Mouse (Mus musculus): ENCODE data around the gene Cnksr1. TPM values are rescaled to one million over a fixed set of nuclear protein-coding genes. Genes with fewer than 3 reads are reported as not detected.
"Not testable (repeated sequence)": the region's sequence is repeated elsewhere in the genome, so short reads cannot be mapped to it uniquely, and the experiment has no call there.

Cnksr1 gene
- under 1 TPM; 0.45 to 0.51 TPM for total RNA-seq (2021)
- long read RNA-seq, experiment 1, result 0 reads
- long read RNA-seq, experiment 2, result 0 reads

DNA sequence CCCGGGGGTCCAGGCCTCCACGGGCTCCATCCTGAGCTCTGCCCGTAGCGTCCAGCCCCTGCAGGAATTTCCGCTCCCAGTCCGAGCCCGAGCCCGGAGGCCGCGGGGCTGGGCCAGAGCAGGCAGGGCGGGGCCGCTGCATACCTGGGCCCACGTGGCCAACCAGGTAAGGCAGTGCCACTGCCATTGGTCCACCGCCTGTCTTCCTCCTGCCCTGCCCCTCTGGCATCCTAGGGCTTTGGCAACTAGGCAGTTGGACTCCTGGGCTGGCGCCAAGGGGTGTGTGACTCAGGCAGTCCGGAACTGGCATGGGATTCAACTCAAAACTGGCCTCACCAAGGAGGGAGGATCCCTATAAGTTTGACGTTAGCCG is at the start of gene Cnksr1:
Gene Cnksr1 (minus strand): TSS at position 121 of the 373 bp plus-strand sequence.
- peak; percentile 92 for DNase-seq

DNA sequence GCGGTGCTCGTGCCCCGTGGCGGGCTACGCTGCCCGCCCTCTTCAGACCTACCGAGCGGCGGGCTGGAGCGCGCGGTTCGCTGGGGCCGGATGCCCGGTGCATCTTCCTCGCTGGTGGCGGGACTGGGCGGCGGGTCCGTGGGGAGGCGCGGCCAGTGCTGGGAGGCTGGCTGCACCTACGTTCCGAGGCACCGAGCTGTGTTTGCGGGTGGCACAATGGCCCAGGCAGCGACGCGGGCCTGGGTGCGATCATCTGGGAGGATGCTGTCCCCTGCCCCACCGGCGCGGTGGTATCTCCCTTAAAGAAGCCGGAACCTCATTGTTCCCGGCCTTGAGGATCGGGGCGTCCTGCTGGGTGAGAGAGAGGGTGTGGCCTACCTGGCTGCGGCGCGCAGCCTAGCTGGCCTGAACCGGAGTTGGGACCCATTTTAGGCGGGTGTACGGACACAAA is 49.4 kb upstream of the Cnksr1 start, which contains the start of gene Pdik1l:
Gene Pdik1l (minus strand): TSS at position 321 of the 451 bp plus-strand sequence.
- peak; percentile 82 for DNase-seq

DNA sequence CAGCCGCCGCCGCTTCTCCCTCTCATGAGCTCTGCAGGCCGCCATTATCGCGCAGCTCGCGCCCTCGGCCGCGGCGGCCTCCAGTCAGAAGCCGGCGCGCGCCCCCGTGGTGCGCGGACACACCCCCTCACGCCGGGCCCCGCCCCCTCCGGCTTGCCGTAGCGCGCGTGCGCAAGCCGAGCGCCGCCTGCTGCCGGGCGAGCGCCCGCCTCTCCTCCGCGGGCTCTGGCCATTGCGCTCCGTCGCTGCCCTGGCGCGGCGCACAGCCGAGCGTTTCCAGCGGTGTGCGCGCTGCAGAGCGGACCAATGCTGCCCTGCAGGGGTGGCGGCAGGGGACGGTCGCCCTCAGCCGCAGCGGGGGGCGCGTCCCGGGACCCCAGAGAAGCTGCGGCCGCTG is 49.0 kb upstream of the Cnksr1 start:
- DNase-seq, result peak; percentile 100

GRCm38 (mm10) chr4:134286226-134287167 is 48.3 kb upstream of the Cnksr1 start:
- no peak for DNase-seq

GRCm38 (mm10) chr4:134284942-134285341 is 46.7 kb upstream of the Cnksr1 start:
- no peak for DNase-seq

DNA sequence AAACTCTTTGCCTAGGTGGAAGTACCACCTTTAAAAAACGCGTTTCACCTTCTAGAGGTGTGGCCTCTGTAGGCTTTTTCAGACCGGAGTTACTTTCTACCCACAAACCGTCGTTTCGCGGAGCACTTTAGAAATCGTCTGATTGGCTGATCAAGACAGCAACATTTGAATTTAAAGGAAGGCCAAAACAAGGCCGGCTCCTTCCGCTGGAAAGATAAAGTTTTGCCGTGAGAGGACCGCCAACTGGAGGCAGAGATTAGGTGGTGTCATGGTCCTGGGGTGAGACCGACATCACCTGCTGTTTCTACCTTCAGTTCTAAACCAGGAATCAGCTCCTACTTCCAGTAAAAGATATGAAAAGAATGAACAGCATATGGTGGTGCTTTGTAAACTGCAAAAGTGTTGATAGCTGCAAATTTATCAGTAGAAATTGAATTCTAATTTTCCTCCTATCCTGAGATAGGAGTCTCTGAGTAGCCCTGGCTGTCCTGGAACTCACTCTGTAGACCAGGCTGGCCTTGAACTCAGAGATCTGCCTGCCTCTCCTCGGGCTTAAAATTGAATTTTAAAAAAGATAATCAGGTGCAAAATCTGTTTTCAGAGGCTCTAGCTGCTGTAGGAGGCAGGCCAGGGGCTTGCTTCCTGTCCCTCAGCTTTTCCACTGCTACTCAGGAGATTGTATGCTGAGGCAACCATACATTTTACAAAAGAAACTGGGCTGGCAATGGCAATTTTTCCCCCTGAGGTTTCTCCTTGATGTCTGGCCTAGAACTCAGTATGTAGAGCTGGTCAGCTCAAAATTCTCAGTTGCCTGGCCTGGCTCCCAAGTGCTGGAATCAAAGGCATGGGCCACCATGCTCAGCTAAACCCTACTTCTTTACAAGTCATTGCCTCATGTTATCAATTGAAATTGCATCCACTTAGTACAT is 35.5 kb upstream of the Cnksr1 start:
- peak; percentile 33 for DNase-seq

DNA sequence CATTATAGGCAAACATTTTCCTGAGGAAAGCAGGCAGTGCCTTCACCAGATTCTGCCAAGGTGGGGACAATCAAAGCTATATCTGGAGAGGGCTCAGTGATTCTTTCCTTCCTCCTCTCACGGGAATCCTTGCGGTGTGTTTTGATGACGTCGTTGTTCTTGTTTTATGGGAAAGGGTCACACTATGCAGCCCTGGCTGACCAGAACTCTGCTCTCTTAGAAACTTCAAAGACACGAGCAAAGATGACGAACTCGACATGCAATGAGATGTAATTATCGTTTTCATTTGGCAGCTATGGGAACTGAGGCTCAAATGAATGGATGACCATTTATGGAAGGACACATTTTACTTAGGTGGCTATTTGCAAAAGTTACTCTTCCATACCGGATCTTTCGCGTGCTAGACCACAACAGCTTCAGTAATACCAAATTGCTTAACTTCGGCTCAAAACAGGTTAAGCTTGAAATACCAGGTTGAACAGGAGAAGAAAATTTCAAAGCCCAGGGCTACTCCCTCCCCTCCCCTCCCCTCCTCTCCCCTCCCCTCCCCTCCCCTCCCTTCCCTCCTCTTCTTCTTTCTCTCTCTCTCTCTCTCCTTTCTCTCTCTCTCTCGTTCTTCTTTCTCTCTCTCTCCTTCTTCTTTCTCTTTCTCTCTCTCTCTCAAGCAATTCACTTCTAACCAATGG is 34.7 kb upstream of the Cnksr1 start:
- DNase-seq, result no peak

DNA sequence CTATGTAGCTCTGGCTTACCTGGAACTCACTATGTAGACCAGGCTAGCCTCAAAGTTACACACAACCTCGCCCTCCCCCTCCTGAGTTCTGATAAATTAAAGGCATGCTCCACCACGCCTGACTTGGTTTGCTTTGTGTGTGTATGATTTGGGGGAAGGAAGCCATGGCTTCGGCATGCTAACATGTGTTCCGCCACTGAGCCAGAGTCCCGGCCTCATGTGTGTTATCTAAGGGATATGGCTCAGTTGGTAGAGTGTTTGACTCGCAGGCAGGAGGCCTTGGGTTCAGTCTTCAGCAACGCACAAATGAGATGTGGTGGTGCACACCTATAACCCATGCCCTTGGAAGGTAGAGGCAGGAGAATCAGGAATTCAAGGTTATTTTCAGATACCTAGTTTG is 33.8 kb upstream of the Cnksr1 start:
- no peak for DNase-seq

DNA sequence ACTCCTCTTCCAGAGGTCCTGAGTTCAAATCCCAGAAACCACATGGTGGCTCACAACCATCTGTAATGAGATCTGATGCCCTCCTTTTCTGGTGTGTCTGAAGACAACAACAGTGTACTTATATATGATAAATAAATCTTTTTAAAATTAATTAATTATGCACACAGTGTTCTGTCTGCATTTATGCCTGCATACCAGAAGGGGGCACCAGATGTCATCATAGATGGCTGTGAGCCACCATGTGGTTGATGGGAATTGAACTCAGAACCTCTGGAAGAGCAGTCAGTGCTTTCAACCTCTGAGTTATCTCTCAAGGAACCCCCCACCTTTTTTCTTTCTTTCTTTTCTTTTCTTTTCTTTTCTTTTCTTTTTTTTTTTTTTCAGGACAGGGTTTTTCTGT is 31.4 kb upstream of the Cnksr1 start:
- DNase-seq, result not testable (repeated sequence)

GRCm38 (mm10) chr4:134268102-134268655 is 30.0 kb upstream of the Cnksr1 start:
- DNase-seq, result no peak

DNA sequence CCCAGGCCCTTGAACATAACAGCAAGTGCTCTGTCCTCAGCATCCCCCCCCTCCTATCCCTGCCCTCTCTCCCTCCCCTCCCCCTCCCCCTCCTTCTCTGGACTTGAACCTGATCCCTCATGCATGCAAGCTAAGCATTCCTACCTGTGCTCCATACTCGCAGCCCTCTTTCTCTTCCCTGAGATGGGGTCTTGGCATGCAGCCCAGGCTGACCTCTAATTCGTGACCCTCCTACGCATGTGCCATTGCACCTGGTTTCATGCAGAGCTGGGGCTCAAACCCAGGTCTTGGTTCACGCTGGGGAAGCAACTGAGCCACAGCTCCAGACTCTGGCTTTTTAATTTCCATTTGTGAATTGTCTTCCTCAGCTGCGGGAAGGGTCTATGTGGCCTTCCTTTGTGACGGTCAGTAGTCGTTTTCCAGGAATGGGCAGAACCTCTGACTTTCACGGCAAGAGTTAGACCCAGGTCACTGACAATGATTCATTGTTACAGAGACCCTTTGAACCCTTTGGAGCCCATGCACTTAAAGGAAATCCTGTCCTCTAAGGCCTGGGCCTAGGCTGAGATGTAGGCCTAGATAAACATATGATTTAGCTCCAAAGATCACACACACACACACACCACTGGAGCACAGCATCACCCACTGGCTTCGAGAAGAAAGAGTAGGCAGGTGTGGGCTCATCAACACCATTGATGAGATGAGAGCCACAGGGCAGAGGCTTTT is 27.8 kb upstream of the Cnksr1 start:
- no peak for DNase-seq

DNA sequence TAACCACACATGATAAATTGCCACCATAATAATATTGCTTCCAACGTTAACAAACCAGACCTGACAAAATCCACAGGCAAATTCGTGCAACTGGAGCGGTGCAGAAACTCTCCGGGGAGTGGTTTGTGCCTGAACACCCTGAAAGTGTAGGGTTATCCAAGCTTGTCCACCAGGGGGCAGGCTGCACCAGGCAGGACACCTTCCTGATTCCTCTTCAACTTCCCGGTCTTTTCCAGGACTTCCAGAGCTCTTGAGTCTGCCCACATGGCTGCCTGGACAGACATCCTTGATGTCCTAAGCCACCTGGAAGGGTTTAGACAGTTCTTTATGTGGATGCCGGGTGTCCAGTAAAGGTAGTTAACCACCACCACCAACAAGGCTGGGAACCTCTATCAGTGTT is 25.0 kb upstream of the Cnksr1 start:
- peak; percentile 85 for DNase-seq

GRCm38 (mm10) chr4:134258354-134258753 is 20.2 kb upstream of the Cnksr1 start:
- no peak for DNase-seq

DNA sequence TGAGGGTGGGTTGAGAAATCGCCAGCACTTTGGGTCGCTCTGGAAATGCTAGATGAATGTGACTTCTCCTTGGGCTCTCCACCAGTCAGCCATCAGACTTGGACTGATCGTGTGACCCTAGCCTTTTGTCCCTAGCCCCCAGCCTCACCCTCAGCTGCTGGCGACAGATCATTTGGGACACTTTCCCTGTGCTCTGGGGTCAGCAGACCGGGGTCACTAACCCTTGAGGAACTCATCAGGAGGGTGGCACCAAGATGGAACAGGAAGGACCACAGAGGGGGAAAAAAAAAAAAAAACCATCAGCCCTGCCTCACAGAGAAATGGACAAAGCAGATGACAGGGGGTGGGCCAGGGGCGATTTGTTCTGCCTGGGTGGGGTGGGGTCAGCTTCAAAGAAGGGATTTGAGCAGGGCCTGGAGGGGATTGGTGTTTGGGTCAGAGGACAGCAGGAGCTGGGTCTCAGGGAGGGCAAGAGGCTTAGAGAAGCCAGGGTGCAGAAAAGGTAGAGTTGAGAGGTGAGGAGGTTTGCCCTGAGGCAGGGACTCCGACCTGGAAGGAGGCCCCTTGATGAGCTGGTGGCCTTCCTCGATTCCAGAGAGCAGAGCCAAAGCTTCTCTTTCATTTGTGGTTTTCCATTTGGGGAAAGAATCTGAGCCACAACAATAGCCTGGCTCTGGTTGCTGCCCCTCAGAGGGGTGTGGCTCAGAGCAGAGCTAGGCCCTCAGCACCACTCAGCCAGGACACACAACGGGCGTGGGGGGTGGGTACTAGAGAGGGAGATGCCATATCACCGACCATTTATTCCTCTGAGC is 19.2 kb upstream of the Cnksr1 start:
- no peak for DNase-seq

DNA sequence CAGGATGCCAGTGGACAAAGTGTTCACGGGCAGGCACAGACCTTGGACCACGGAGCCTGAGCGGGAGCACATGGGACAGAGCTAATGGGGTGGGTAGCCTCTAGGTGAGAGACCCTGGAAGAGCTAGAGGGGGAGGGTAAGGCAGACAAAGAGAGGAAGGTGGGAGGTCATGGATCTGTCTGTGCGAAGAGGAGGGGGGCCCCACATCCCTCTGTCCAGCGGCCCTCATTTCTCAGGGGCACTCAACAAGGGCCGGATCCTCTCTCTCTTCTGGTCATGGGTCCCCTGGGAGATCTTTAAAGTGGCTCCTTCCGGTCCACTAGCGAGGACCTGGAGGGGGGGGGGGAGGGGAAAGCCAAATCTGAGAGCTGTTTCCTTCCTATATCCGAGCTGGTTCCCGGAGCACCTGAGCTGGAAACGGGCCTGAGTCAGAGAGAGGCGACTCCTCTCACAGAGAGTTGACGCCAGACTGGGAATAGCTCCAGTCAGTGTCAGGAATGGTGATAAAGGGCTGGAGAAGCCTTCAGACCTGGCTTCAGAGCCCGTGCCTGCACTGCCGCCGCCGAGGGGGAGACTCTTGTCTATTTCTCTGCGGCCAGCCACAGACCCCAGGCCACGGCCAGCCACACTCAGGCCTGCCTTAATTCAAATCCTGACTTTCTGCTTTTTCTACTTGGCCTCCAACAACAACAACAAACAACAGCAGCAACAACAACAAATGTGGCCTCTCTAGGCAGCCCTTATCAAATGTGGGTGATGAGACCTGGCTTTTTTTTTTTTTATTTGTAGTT is 18.4 kb upstream of the Cnksr1 start:
- DNase-seq, result no peak

DNA sequence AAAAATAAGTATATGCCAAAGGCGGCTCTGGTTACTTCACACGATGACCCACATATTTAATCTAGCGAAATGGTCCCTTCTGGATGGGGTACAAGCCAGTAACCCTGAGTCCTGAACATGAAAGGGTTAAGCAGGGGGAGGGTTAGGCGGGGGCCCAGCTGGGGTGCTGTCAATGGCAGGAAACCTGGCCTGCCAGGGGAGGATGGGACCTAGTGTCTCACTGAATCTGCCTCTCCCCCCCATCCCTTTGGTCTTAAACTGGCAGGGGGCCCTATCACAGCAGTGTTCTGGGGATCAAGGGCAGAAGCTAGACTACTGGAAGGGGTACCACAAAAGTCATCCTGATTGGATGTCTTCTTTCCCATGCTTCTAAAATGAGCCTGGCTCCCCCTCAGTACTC is 17.7 kb upstream of the Cnksr1 start:
- DNase-seq, result no peak

DNA sequence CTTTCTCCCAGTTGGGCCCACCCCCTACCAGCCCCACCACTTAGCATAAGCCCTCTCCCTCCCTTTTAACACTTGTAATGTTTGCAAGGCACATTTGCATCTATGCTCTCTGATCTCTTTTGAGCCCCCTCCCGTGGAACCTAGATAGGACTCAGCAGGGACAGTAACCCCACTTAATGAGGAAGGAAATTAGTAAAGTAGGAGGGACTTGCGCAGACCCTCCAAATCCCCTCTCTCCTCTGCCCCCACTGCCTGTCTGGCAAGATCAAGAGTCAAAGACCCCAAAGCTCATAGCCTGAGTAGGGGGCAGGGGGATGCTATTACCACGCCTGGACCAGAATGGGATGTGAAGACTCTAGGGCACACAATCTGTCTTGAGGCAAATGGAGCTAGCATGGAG is 16.6 kb upstream of the Cnksr1 start:
- DNase-seq, result no peak

DNA sequence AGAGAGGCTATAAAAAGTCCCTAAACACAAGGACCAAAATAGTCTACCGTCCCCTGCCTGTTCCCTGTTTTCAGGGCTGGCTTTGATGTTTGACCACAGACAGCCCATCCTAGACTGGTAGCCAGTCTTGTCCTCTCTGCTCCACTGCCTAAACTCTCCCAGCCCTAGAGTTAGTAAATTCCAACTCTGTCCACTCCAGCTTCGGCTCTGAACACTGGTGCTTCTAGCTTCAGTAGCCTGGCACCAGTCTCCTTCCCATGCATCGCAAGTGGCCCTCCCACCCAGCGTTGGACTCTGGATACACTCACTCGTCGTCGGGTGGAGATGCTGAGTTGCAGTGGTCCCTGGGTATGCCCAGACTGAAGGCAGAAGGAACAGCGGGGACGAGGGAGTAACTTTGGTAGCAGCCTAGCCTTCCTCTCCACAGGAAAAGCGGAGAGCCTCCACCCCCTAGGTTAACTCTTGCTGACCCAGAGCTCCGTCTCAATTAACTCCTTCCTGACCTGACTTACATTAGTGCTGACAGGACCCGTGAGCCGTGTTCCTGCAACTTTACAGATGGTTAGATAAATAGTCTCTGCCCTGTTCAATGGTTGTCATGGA is 15.6 kb upstream of the Cnksr1 start, which contains the start of gene Grrp1:
Gene Grrp1 (minus strand): TSS at position 385 of the 603 bp plus-strand sequence.
- DNase-seq, result peak; percentile 50
